Mouse (Mus musculus) kidney, embryonic 14.5 days (tissue): ENCODE measurements around the gene Guca1a. TPM values are rescaled to one million over a fixed set of nuclear protein-coding genes. Genes with fewer than 3 reads are reported as not detected.

Experiments
- ATAC-seq: fragments of 200-750 bp; cut with Nextera tagmentation; 2 replicates; pipeline ENCODE4 v1.8.0; 2017; ENCODE audit warnings: moderate number of reproducible peaks, mild to moderate bottlenecking, moderate TSS enrichment, moderate library complexity; ENCODE audit not compliant: low FRiP score, low TSS enrichment
- H3K27ac ChIP-seq: fragments of 300-500 bp; sonication (generic); 2 replicates; pipeline ENCODE4 v1.5.1; 2014; ENCODE audit warnings: low read depth, mild to moderate bottlenecking, low read length, moderate library complexity, mixed read lengths
- H3K27me3 ChIP-seq: fragments of 300-500 bp; sonication (generic); 2 replicates; pipeline ENCODE4 v1.6.1; 2014; ENCODE audit warnings: mild to moderate bottlenecking, low read length; ENCODE audit not compliant: control insufficient read depth, insufficient read depth
- H3K36me3 ChIP-seq: fragments of 300-500 bp; sonication (generic); 2 replicates; pipeline ENCODE4 v1.6.1; 2014; ENCODE audit warnings: low read length, mixed read lengths; ENCODE audit not compliant: control insufficient read depth, insufficient read depth
- H3K4me1 ChIP-seq: fragments of 300-500 bp; sonication (generic); 2 replicates; pipeline ENCODE4 v1.6.1; 2014; ENCODE audit warnings: low read length, mixed read lengths; ENCODE audit not compliant: control insufficient read depth, insufficient read depth
- H3K4me2 ChIP-seq: fragments of 300-500 bp; sonication (generic); replicated peaks from 2 replicates; pipeline ENCODE4 v1.6.1; 2014; ENCODE audit warnings: low read depth, mild to moderate bottlenecking, low read length
- H3K4me3 ChIP-seq: fragments of 300-500 bp; sonication (generic); 2 replicates; pipeline ENCODE4 v1.5.1; 2014; ENCODE audit warnings: mild to moderate bottlenecking, low read length
- H3K9ac ChIP-seq: fragments of 300-500 bp; sonication (generic); 2 replicates; pipeline ENCODE4 v1.6.1; 2014; ENCODE audit warnings: low read depth, mild to moderate bottlenecking, low read length, moderate library complexity
- H3K9me3 ChIP-seq: fragments of 300-500 bp; sonication (generic); 2 replicates; pipeline ENCODE4 v1.6.1; 2016; ENCODE audit warnings: low read length; ENCODE audit not compliant: control insufficient read depth
- WGBS: fragments of 180-500 bp; shearing (Covaris S2); extraction: QIAGEN DNeasy Blood & Tissue Kit; methylation state at CpG from one replicate; pipeline ENCODE4 v1.1.7; 2014; 5-methylcytosine and 5-hydroxymethylcytosine counted together
- polyA plus RNA-seq: library from polyadenylated mRNA; unstranded; fragments of >200 nt; fragmentation: Nextera tagmentation; extraction: Ambion mirVana; gene quantifications from 2 replicates; pipeline ENCODE4 v1.2.1, GENCODE M21; 2014

The Guca1a gene
- polyA plus RNA-seq, 1 experiment from 2014 or later: 2.8 TPM

DNA sequence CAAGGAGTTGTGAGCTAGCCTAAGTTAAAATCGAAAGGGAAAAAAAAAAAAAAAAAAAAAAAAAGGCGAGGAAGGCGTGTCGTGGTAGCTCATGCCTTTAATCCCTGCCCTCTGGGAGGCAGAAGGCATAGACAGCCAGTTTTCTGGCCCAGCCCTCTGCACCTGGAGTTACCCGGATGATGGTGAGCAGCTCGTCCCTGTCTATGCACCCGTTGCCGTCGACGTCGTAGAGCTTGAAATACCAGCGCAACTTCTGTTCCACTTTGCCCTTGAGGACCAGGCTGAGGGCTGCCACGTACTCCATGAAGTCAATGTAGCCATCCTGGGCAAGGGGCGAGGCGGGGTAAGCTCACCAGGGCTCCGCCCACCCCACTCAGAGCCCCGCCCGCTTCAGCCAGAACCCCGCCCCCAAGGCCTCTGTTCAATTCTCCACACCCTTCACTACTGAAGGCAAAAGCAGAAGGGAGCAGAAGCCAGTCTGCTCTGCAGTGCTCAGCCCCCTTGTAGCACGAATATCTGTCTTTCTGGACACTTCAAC lies 4.9 kb downstream of the Guca1a start:
- peaks cover 7% of the 10 kb centered on the region; the same call in 1 of the 2 replicates for H3K4me1 ChIP-seq
- H3K9me3 ChIP-seq: no peaks in the 10 kb centered on the region
- H3K36me3 ChIP-seq: no peaks in the 10 kb centered on the region
- no peak overlapping the region for H3K9ac ChIP-seq
- peak overlapping the region; percentile 17; the same call in 1 of the 2 replicates for H3K4me3 ChIP-seq
- H3K27ac ChIP-seq: no peak overlapping the region
- 3% methylated on average over 19 of the region's 20 CpGs for WGBS
- peaks cover 6% of the 10 kb centered on the region for H3K27me3 ChIP-seq
- peak; percentile 72 for ATAC-seq
- peak overlapping the region; percentile 37 for H3K4me2 ChIP-seq

DNA sequence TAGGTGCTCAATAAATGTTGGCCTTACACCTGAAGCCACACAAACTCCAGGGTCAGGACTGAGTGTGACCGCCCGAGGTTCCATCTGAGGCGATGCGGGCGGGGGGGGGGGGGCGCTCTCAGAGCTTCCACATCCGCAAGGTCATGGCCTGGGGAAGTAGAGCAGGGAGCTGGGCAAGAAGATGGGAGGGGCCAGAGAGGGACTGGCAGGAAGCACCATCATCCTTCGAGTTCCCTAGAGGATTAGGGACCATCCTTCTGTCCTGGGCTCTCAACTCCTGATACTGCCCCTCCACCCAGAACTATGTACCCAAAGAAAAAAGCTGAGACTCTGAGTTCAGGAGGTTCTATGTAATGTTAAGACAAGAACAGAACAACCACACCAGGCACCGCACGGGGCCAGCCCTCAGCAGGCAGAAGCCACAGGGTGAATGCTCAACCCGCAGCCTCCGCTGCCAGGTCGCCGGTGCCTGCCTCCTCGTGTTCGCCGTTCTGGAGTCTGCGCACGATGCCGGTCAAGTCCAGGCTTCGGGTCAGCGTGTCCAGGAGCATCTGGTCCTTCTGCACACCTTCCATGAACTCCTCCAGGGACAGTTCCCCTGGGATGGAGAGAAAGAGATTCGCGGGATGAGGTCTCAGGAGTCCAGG lies 6.0 kb downstream of the Guca1a start:
- H3K9ac ChIP-seq: peak overlapping the region; percentile 23; the same call in 1 of the 2 replicates
- H3K27me3 ChIP-seq: peaks cover 6% of the 10 kb centered on the region
- H3K9me3 ChIP-seq: no peaks in the 10 kb centered on the region
- H3K36me3 ChIP-seq: no peaks in the 10 kb centered on the region
- H3K4me1 ChIP-seq: peaks cover 7% of the 10 kb centered on the region; the same call in 1 of the 2 replicates
- 18% methylated on average over 24 of the region's 24 CpGs for WGBS
- peak; percentile 47; the same call in 1 of the 2 replicates for ATAC-seq
- H3K27ac ChIP-seq: no peak overlapping the region
- H3K4me3 ChIP-seq: peak overlapping the region; percentile 17; the same call in 1 of the 2 replicates
- peak overlapping the region; percentile 37 for H3K4me2 ChIP-seq

DNA sequence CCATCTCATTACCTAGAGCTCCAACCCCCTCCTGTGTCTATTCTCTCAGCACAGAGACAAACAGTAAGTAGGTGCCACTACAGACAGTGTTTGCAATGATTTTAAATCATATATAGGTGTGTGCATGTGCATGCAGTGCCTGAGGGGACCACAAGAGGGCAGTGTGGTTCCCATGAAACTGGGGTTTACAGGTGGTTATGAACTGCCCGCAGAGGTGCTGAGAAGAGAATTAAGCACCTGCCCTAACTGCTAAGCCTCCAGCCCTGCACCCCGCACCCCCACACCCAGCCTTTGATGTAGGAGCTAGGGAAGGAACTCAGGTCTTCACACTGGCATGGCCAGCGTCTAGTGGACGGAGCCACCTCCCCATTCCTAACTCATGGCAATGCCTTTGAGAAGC lies 13.7 kb downstream of the Guca1a start:
- 0 out of 2 replicates have a peak, but pooled peaks cover 2% of the 10 kb centered on the region for H3K4me1 ChIP-seq
- no peak overlapping the region for H3K9ac ChIP-seq
- H3K36me3 ChIP-seq: peaks cover 2% of the 10 kb centered on the region; the same call in 1 of the 2 replicates
- no peak overlapping the region for H3K27ac ChIP-seq
- H3K4me2 ChIP-seq: no peak overlapping the region
- no peaks in the 10 kb centered on the region for H3K27me3 ChIP-seq
- peaks cover 2% of the 10 kb centered on the region; the same call in 1 of the 2 replicates for H3K9me3 ChIP-seq
- no peak overlapping the region for H3K4me3 ChIP-seq
- WGBS: 68% methylated on average over 4 of the region's 4 CpGs
- ATAC-seq: no peak

DNA sequence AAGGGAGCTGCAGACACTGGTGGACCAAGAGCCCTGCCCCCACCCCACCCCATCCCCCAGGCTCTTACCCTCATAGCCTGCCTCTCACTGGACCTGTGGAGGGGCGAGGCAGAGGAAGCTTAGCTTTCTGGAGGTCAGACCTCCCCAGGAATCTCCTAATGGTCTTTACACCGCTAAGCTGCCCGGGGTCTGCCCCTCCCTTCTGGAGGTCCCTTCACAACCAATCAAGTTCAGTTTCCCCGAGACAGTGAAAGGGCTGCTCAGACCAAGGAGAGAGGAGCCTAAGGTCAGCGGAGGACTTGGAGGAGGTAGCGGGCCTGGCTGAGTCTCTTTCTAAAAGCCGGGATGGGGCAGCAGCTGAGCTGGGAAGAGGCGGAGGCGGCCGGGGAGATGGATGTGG lies 15.2 kb downstream of the Guca1a start, which contains the start of gene Guca1b:
TSS of gene Guca1b (plus strand) at position 249 of the 400 bp plus-strand sequence.
- H3K4me1 ChIP-seq: 0 out of 2 replicates have a peak, but pooled peaks cover 2% of the 10 kb centered on the region
- H3K9ac ChIP-seq: no peak within 1 kb of the TSS
- H3K27ac ChIP-seq: no peak within 1 kb of the TSS
- peaks cover 2% of the 10 kb centered on the region; the same call in 1 of the 2 replicates for H3K9me3 ChIP-seq
- peaks cover 13% of the 10 kb centered on the region for H3K36me3 ChIP-seq
- H3K4me3 ChIP-seq: no peak within 1 kb of the TSS
- WGBS: 36% methylated on average over 10 of the region's 10 CpGs
- no peak for ATAC-seq
- H3K4me2 ChIP-seq: no peak within 1 kb of the TSS
- H3K27me3 ChIP-seq: no peaks in the 10 kb centered on the region

DNA sequence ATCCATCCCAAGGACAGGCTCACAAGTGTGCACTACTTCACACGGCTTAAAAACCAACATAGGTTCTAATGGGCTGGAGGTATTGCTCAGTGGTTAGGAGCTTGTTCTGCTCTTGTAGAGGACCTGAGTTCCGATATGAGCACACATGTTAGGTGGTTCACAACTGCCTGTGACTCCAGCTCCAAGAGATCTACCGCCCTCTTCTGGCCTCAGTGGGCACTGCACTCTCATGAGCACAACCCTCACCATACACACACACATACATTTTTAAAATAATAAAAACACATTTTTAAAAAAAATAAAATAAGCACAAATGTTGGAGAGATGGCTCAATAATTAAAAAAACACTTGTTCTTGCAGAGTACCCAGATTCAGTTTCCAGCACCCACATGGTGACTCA lies 16.3 kb downstream of the Guca1a start:
- no peak for ATAC-seq

DNA sequence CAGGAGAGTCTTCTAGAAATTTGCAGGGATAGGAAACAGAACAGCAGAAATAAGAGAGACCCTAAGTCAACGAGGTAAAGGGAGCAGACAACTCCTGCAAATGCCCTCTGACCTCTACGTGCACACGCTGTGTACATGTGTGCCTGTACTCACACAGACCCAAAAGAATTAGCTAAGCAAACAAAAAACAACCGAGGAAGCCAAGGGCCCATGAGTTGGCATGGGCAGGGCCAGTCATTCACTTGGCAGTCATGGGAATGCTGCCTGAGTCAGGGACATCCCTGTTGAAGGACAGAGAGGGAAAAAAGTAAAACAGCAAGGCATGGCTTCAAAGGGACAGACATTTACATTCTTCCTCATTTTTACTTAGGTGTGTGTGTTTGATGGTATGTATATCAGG lies 17.1 kb downstream of the Guca1a start:
- Histone ChIP-seq H3K9ac (no peak overlapping the region), H3K27ac (no peak overlapping the region), H3K4me1 (0 out of 2 replicates have a peak, but pooled peaks cover 2% of the 10 kb centered on the region), H3K4me2 (no peak overlapping the region), H3K4me3 (no peak overlapping the region), H3K36me3 (peaks cover 27% of the 10 kb centered on the region), H3K27me3 (no peaks in the 10 kb centered on the region), H3K9me3 (peaks cover 2% of the 10 kb centered on the region; the same call in 1 of the 2 replicates)
- 85% methylated on average over 4 of the region's 4 CpGs for WGBS
- ATAC-seq: no peak

More for the DNA sequence above, 16.3 kb downstream of the Guca1a start:
- 86% methylated on average over 3 of the region's 3 CpGs for WGBS
- Histone ChIP-seq H3K4me1 (0 out of 2 replicates have a peak, but pooled peaks cover 2% of the 10 kb centered on the region), H3K9me3 (peaks cover 2% of the 10 kb centered on the region; the same call in 1 of the 2 replicates), H3K27ac (no peak overlapping the region), H3K27me3 (no peaks in the 10 kb centered on the region), H3K9ac (no peak overlapping the region), H3K4me2 (no peak overlapping the region), H3K36me3 (peaks cover 21% of the 10 kb centered on the region), H3K4me3 (no peak overlapping the region)

DNA sequence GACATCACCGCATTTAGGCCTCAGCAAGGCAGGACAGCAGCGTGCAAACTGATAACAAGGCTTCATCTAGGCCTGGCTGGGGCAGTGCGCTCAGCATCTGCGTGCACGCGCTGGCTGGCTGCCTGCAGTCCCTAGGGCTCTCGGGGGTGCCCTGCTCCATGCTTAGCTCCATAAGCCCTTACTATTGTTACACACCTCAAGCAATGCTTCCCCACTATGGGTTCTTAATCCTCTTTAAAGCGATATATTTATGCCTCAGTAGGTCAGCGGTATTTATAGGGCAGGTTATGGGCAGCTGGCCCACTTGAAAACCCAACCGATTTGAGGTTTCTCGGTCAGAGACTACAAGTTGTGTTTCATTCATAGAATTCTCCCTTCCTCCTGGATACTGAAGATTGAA lies 18.5 kb downstream of the Guca1a start:
- H3K4me1 ChIP-seq: 0 out of 2 replicates have a peak, but pooled peaks cover 2% of the 10 kb centered on the region
- no peak overlapping the region for H3K4me3 ChIP-seq
- H3K27ac ChIP-seq: no peak overlapping the region
- ATAC-seq: no peak
- no peak overlapping the region for H3K4me2 ChIP-seq
- H3K36me3 ChIP-seq: peaks cover 41% of the 10 kb centered on the region
- no peak overlapping the region for H3K9ac ChIP-seq
- no peaks in the 10 kb centered on the region for H3K27me3 ChIP-seq
- WGBS: 88% methylated on average over 11 of the region's 11 CpGs
- H3K9me3 ChIP-seq: peaks cover 2% of the 10 kb centered on the region; the same call in 1 of the 2 replicates

DNA sequence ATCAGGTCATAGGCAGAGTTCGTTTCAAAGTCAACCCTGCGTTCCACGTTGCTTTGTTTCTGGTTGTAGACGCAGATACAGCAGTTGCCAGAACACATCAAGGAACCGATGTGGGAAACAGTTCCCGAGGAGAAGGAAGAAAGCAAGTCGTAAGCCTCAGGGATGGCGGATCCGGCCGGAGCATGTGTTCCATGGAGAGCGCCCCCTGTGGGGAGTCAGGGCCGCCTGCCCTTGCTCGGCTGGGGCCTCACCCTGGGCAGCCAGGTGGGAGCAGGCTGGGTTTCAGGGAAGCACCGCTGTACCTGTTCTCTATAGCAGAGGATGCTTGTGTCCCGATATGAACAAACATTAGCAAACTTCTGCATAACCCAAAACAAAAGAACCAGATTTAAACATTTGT lies 22.3 kb downstream of the Guca1a start:
- WGBS: 82% methylated on average over 15 of the region's 15 CpGs
- no peak overlapping the region for H3K4me3 ChIP-seq
- H3K9me3 ChIP-seq: no peaks in the 10 kb centered on the region
- H3K27me3 ChIP-seq: no peaks in the 10 kb centered on the region
- H3K27ac ChIP-seq: no peak overlapping the region
- peaks cover 78% of the 10 kb centered on the region for H3K36me3 ChIP-seq
- no peaks in the 10 kb centered on the region for H3K4me1 ChIP-seq
- no peak overlapping the region for H3K4me2 ChIP-seq
- H3K9ac ChIP-seq: no peak overlapping the region
- ATAC-seq: no peak

DNA sequence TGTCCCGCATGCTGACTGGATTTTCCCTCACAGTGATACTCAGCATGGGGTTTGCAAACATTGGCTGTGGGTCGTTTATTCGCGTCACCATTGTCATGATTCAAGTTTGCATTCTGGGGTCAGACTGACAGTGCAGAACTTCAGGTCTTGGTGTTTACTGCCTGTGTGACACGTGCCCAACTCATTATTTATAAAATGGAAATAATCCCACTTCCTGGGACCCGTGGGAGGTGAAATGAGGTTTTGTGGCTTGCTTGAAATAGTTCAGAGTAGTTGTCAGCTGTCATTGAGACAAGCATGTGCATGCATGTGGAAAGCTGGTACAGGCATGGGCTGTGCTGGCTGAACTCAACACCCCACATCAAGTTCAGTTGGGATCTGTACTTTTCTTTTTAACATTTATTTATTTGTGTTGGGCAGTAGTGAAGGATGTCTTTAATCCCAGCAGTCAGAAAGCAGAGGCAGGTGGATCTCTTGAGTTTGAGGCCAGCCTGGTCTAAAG lies 23.6 kb downstream of the Guca1a start:
- Histone ChIP-seq H3K27ac (no peak overlapping the region), H3K9ac (no peak overlapping the region), H3K4me3 (no peak overlapping the region), H3K4me2 (no peak overlapping the region), H3K36me3 (peaks cover 88% of the 10 kb centered on the region), H3K4me1 (no peaks in the 10 kb centered on the region), H3K27me3 (no peaks in the 10 kb centered on the region), H3K9me3 (no peaks in the 10 kb centered on the region)
- 81% methylated on average over 6 of the region's 6 CpGs for WGBS
- no peak for ATAC-seq
